Mouse (Mus musculus): ENCODE measurements at regions not wholly inside any gene's neighbourhood (a gene's known extent, or its start where the extent isn't known, plus 50 kb on each side); places are given as distances from the start of the nearest gene placed in this dataset.

DNA sequence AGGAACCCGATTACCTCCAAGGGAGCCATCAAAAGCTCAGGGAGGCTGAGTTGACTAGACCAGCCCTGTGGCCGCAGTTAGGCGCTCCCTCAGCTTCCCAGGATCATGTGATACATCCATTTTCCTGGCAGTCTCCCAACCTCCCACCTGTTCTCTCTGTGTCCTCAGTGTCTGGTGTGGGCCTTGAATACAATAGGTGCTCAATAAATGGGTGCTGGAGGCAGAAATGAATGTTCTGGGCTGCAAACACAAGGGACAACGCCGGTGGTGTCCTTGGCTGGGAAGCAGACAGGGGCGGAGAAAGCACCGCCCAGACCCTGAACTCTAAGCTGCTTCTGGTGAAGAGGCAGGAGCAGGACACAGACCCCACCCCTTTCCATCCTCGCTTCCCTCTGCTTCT, 93.3 kb upstream of the Runx3 start:
- TF ChIP-seq CTCF (IDR thresholded peaks at IDR 0.05; ENCODE audit: extremely low read depth, insufficient read depth, low read length) = no peak
- TF ChIP-seq POLR2A (IDR thresholded peaks at IDR 0.05; ENCODE audit: extremely low read depth, insufficient read depth, low read length) = no peak

DNA sequence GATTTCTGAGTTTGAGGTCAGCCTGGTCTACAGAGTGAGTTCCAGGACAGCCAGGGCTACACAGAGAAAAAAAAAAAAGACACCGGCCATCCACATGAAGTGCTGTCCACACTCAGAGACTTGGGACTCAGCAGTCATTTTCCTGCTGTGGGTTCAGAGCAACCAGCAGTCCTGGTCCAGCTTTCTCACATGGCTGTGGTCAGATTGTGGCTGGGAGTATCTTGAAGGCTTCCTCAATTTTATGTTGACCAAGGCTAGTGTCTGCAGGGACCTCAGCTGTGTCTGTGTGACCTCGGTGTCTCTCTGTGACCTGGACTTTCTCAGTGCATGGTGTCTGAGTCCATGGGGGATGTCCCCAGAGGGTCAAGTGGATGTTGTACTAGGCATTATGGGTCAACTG, 90.7 kb upstream of the Runx3 start:
- no peak overlapping the region for H3K27ac ChIP-seq (ENCODE audit: insufficient read depth, low read length)
- no peaks in the 10 kb centered on the region for H3K4me1 ChIP-seq (ENCODE audit: control insufficient read depth, insufficient read depth, low read length)
- TF ChIP-seq CTCF (IDR thresholded peaks at IDR 0.05; ENCODE audit: extremely low read depth, insufficient read depth, low read length) = no peak
- H3K4me3 ChIP-seq (ENCODE audit: insufficient read depth, low read length) = no peak overlapping the region

More for the DNA sequence above, 93.3 kb upstream of the Runx3 start:
- no peak overlapping the region for H3K4me3 ChIP-seq (ENCODE audit: insufficient read depth, low read length)
- H3K4me1 ChIP-seq (ENCODE audit: control insufficient read depth, insufficient read depth, low read length) = no peaks in the 10 kb centered on the region
- H3K27ac ChIP-seq (ENCODE audit: insufficient read depth, low read length) = no peak overlapping the region

DNA sequence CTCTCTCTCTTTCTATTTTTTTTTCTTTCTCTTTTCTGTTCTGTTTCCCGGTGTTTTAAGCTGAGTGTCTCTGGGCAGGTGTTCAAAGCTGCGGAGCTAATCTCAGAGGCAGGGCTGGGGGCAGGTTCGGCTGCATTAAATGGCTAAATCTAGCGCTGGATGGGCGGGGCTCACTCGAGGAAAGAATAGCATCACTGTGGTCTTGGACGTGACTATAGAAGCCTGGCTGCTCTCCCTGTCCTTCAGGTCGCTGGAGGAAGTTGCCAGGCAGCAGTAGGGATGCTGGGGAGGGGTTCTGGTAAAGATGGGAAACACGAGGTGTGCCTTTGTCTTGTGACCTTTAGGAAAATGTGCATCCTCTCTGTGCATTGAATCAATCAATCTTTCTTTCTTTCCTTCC, 88.0 kb upstream of the Runx3 start:
- Histone ChIP-seq H3K4me3 (ENCODE audit: insufficient read depth, low read length) (no peak overlapping the region), H3K27ac (ENCODE audit: insufficient read depth, low read length) (no peak overlapping the region), H3K4me1 (ENCODE audit: control insufficient read depth, insufficient read depth, low read length) (no peaks in the 10 kb centered on the region)
- TF ChIP-seq CTCF (IDR thresholded peaks at IDR 0.05; ENCODE audit: extremely low read depth, insufficient read depth, low read length) = no peak
- no peak for TF ChIP-seq POLR2A (IDR thresholded peaks at IDR 0.05; ENCODE audit: extremely low read depth, insufficient read depth, low read length)

DNA sequence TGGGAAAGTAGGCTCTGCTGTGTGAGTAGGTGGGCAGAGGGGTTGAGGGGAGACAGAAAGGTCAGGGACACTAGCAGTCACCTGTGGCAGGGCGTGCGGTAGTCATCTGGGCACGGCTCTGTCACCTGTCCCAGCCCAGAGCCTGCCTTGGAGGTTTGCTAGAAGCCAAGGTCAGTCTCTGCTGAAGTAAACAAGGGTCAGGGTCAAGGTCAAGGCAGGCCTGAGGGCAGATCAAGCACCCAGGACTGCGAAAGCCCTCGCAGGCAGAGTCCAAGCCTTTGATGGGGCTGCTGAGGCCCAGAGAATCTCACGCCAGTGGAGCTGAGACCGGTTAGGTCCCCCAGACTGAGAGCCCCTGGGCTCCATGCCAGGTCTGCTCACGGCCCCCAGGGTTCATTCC, 87.2 kb upstream of the Runx3 start:
- Histone ChIP-seq H3K4me3 (ENCODE audit: insufficient read depth, low read length) (no peak overlapping the region), H3K27ac (ENCODE audit: insufficient read depth, low read length) (no peak overlapping the region), H3K4me1 (ENCODE audit: control insufficient read depth, insufficient read depth, low read length) (no peaks in the 10 kb centered on the region)
- no peak for TF ChIP-seq CTCF (IDR thresholded peaks at IDR 0.05; ENCODE audit: extremely low read depth, insufficient read depth, low read length)
- TF ChIP-seq POLR2A (IDR thresholded peaks at IDR 0.05; ENCODE audit: extremely low read depth, insufficient read depth, low read length) = no peak

DNA sequence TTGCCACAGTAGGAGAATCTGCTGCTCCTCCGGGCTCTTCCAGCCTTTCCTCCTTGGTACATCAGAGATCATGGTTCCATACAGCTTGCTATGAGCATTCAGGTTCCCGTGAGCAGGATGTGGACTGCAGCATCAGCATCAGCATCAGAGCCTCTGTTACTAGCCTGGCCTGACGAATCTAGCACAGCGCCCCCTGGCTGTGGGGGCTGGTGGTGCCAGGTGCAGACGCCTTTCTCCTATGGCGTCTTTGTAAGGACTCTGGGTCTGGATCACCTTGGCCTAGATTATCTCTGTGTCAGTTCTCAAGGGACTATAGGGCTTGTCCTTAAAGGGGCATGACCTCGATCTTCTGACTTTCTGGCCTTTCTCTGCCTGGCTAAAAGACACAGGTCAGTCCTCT, 86.0 kb upstream of the Runx3 start:
- H3K27ac ChIP-seq (ENCODE audit: insufficient read depth, low read length) = no peak overlapping the region
- TF ChIP-seq CTCF (IDR thresholded peaks at IDR 0.05; ENCODE audit: extremely low read depth, insufficient read depth, low read length) = peak; percentile 46
- no peak for TF ChIP-seq POLR2A (IDR thresholded peaks at IDR 0.05; ENCODE audit: extremely low read depth, insufficient read depth, low read length)
- no peaks in the 10 kb centered on the region for H3K4me1 ChIP-seq (ENCODE audit: control insufficient read depth, insufficient read depth, low read length)
- no peak overlapping the region for H3K4me3 ChIP-seq (ENCODE audit: insufficient read depth, low read length)

DNA sequence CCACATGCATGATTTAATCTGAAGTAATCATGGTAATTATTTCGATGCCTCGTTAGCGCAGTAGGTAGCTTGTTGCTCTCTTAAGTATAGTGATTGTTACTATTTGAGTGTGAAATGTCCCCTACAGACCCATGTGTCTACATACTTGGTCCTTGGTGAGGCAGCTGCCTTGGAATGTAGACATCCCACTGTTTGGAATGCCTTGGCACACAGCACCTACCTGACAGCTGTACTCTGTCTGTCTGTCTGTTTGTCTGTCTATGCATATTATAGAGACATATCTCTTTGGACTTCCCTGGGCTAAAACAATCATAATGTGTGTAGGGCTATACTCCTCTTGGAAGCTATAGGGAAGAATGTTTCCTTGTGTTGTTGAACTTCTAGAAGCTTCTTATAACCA, 83.7 kb upstream of the Runx3 start:
- TF ChIP-seq CTCF (IDR thresholded peaks at IDR 0.05; ENCODE audit: extremely low read depth, insufficient read depth, low read length) = no peak
- no peak for TF ChIP-seq POLR2A (IDR thresholded peaks at IDR 0.05; ENCODE audit: extremely low read depth, insufficient read depth, low read length)
- Histone ChIP-seq H3K4me1 (ENCODE audit: control insufficient read depth, insufficient read depth, low read length) (no peaks in the 10 kb centered on the region), H3K4me3 (ENCODE audit: insufficient read depth, low read length) (no peak overlapping the region), H3K27ac (ENCODE audit: insufficient read depth, low read length) (no peak overlapping the region)

DNA sequence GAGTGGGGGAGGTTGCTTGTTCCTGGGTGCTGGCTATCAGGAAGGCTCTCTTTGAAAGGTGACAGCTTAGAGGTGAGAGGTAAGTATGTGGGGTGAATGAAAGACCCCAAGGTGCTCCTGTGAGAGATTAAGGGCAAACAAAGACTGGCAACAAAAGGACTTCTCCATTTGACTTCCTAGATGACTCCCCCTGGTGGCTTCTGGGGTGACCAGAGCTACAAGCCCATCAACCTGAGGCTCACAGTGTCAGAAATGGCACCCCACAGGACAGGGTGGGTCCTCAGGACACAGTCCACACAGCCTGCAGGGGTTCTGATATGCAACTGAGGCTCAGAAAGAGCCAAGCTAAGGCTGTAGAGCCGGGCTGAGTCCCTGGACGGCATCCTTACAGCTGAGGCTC, 81.2 kb upstream of the Runx3 start:
- TF ChIP-seq POLR2A (IDR thresholded peaks at IDR 0.05; ENCODE audit: extremely low read depth, insufficient read depth, low read length) (no peak), CTCF (IDR thresholded peaks at IDR 0.05; ENCODE audit: extremely low read depth, insufficient read depth, low read length) (no peak)
- Histone ChIP-seq H3K27ac (ENCODE audit: insufficient read depth, low read length) (no peak overlapping the region), H3K4me1 (ENCODE audit: control insufficient read depth, insufficient read depth, low read length) (no peaks in the 10 kb centered on the region), H3K4me3 (ENCODE audit: insufficient read depth, low read length) (no peak overlapping the region)

DNA sequence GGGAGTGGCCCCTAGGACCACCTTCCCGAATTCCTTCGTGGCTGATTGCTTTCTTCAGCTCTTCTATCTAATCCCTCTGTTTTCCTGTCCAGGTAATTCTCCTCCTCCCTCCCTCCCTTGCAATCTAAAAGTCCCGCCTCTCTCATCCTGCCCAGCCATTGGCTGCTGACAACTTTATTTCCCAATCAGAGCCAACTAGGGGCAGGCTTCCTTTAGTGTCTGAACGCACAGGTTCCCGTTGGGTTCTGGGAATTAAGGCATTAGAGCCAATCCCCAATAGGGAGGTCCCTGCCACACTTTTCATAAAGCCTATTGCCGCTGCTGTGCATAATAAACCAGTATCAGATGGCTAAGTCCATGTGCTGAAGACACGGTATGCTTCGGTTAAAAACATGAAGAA, 78.5 kb upstream of the Runx3 start:
- Histone ChIP-seq H3K27ac (ENCODE audit: insufficient read depth, low read length) (no peak overlapping the region), H3K4me3 (ENCODE audit: insufficient read depth, low read length) (no peak overlapping the region), H3K4me1 (ENCODE audit: control insufficient read depth, insufficient read depth, low read length) (no peaks in the 10 kb centered on the region)
- TF ChIP-seq CTCF (IDR thresholded peaks at IDR 0.05; ENCODE audit: extremely low read depth, insufficient read depth, low read length) = no peak
- no peak for TF ChIP-seq POLR2A (IDR thresholded peaks at IDR 0.05; ENCODE audit: extremely low read depth, insufficient read depth, low read length)

DNA sequence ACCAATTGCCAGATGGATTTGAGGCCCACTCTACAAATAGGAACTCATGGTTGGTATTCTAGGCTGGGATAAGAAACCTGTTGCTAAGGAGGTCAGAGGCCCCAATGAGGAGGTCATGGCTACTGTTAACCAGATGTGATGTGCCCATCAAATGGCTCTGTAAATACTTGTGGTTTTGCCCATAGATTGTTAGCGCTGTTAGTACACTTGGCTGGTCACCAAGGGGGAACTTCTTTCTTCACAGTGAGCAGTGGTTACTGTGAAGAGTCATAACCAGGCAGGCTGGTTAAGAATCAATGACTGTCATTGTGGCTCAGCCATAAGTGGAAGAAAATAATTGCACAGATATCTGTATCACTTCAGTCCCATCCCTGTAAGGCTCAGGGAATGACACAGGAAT, 78.0 kb upstream of the Runx3 start:
- Histone ChIP-seq H3K27ac (ENCODE audit: insufficient read depth, low read length) (no peak overlapping the region), H3K4me3 (ENCODE audit: insufficient read depth, low read length) (no peak overlapping the region), H3K4me1 (ENCODE audit: control insufficient read depth, insufficient read depth, low read length) (no peaks in the 10 kb centered on the region)
- no peak for TF ChIP-seq POLR2A (IDR thresholded peaks at IDR 0.05; ENCODE audit: extremely low read depth, insufficient read depth, low read length)
- TF ChIP-seq CTCF (IDR thresholded peaks at IDR 0.05; ENCODE audit: extremely low read depth, insufficient read depth, low read length) = no peak

DNA sequence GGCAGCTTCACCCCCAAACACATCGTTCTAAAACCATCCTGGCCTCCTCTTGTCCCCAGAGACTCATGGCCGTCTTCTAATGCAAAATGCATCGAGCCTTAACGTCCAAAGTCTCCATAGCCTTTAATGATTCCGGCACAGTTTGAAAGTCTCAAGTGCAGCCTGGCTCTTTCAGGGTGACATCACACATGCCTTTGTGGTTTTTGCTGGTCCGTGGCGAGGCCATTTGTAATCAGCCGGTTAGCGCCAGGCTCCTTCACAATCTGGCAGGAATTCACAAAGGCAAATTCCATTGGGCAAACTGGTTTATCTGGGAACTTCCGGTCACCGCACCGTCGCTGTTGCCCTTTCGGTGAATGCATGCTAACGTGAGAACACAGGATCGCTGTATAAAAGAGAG, 75.4 kb upstream of the Runx3 start:
- no peak overlapping the region for H3K4me3 ChIP-seq (ENCODE audit: insufficient read depth, low read length)
- H3K27ac ChIP-seq (ENCODE audit: insufficient read depth, low read length) = no peak overlapping the region
- no peaks in the 10 kb centered on the region for H3K4me1 ChIP-seq (ENCODE audit: control insufficient read depth, insufficient read depth, low read length)
- no peak for TF ChIP-seq POLR2A (IDR thresholded peaks at IDR 0.05; ENCODE audit: extremely low read depth, insufficient read depth, low read length)
- no peak for TF ChIP-seq CTCF (IDR thresholded peaks at IDR 0.05; ENCODE audit: extremely low read depth, insufficient read depth, low read length)

DNA sequence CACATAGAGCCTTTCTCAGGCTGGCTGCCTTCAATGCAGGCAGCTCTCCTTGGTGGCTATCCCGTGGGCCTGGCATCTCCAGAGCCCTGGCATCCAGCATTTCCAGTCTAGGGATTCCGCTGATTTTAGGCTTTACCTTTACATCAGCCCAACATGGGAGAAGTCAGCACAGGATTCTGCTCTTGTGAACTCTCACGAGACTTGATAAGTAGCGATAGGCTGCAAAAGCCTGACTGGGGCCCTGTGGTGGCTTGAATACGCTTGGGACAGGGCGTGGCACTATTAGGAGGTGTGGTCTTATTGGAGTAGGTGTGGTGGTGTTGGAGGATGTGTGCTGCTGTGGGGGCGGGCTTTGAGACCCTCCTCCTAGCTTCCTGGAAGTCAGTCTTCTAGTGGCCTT, 73.8 kb upstream of the Runx3 start:
- Histone ChIP-seq H3K4me3 (ENCODE audit: insufficient read depth, low read length) (no peak overlapping the region), H3K4me1 (ENCODE audit: control insufficient read depth, insufficient read depth, low read length) (no peaks in the 10 kb centered on the region), H3K27ac (ENCODE audit: insufficient read depth, low read length) (no peak overlapping the region)
- TF ChIP-seq CTCF (IDR thresholded peaks at IDR 0.05; ENCODE audit: extremely low read depth, insufficient read depth, low read length) (no peak), POLR2A (IDR thresholded peaks at IDR 0.05; ENCODE audit: extremely low read depth, insufficient read depth, low read length) (no peak)
